Mouse (Mus musculus): ENCODE measurements around the gene Dynll2. TPM values are rescaled to one million over a fixed set of nuclear protein-coding genes. Genes with fewer than 3 reads are reported as not detected.
"Not testable (repeated sequence)": the region's sequence is repeated elsewhere in the genome, so short reads cannot be mapped to it uniquely, and the experiment has no call there.

Gene Dynll2
- total and polyA plus RNA-seq, 3 experiments: 10.4 to 45.5 (median 17.4) TPM

GRCm38 (mm10) chr11:87978905-87979304, 8.4 kb downstream of the Dynll2 start:
- TF ChIP-seq CTCF (IDR thresholded peaks at IDR 0.05; ENCODE audit: low read depth, low read length) (no peak), TAL1 (conservative IDR thresholded peaks at IDR 0.05; ENCODE audit: low read depth, low read length) (no peak), GATA2 (IDR thresholded peaks at IDR 0.05; ENCODE audit: borderline replicate concordance, low read depth, low read length) (no peak), POLR2AphosphoS5 (IDR thresholded peaks at IDR 0.05; ENCODE audit: insufficient replicate concordance, low read depth, low read length) (no peak), GATA1 (IDR thresholded peaks at IDR 0.05; ENCODE audit: borderline replicate concordance, low read length) (no peak)
- H3K9me3 ChIP-seq (replicated peaks): no peaks in the 10 kb centered on the region
- peaks cover 13% of the 10 kb centered on the region for H3K27me3 ChIP-seq (ENCODE audit: insufficient read depth, low read length)
- ATAC-seq (ENCODE audit: extremely low read depth, insufficient number of reproducible peaks, low FRiP score, poor library complexity, severe bottlenecking) (no peak), DNase-seq (ENCODE audit: low spot score) (no peak)
- H3K4me1 ChIP-seq (ENCODE audit: insufficient read depth, low read depth, low read length): peaks cover 9% of the 10 kb centered on the region
- no peak overlapping the region for H3K4me3 ChIP-seq (ENCODE audit: low read depth, low read length)
- peaks cover 65% of the 10 kb centered on the region for H3K36me3 ChIP-seq (replicated peaks)

- H3K4me1 ChIP-seq (ENCODE audit: insufficient read depth, low read depth, low read length); ATAC-seq (ENCODE audit: extremely low read depth, insufficient number of reproducible peaks, low FRiP score, poor library complexity, severe bottlenecking); DNase-seq (ENCODE audit: low spot score); H3K9me3 ChIP-seq (replicated peaks); H3K4me3 ChIP-seq (ENCODE audit: low read depth, low read length): not testable (repeated sequence)
- Histone ChIP-seq H3K27me3 (ENCODE audit: insufficient read depth, low read length) (peaks cover 19% of the 10 kb centered on the region), H3K36me3 (replicated peaks) (peaks cover 50% of the 10 kb centered on the region)
Measured at GRCm38 (mm10) chr11:87977021-87977420, 10.3 kb downstream of the Dynll2 start.

- Histone ChIP-seq H3K36me3 (replicated peaks) (peaks cover 26% of the 10 kb centered on the region), H3K9me3 (replicated peaks) (no peaks in the 10 kb centered on the region), H3K27me3 (ENCODE audit: insufficient read depth, low read length) (peaks cover 30% of the 10 kb centered on the region), H3K4me3 (ENCODE audit: low read depth, low read length) (no peak overlapping the region), H3K4me1 (ENCODE audit: insufficient read depth, low read depth, low read length) (peaks cover 5% of the 10 kb centered on the region; the same call in 1 of the 2 replicates)
- TF ChIP-seq GATA2 (IDR thresholded peaks at IDR 0.05; ENCODE audit: borderline replicate concordance, low read depth, low read length): no peak
- no peak for TF ChIP-seq GATA1 (IDR thresholded peaks at IDR 0.05; ENCODE audit: borderline replicate concordance, low read length)
- TF ChIP-seq CTCF (IDR thresholded peaks at IDR 0.05; ENCODE audit: low read depth, low read length): no peak
- TF ChIP-seq TAL1 (conservative IDR thresholded peaks at IDR 0.05; ENCODE audit: low read depth, low read length): no peak
- TF ChIP-seq POLR2AphosphoS5 (IDR thresholded peaks at IDR 0.05; ENCODE audit: insufficient replicate concordance, low read depth, low read length): no peak
- ATAC-seq (ENCODE audit: extremely low read depth, insufficient number of reproducible peaks, low FRiP score, poor library complexity, severe bottlenecking) (no peak; the same call in 1 of the 2 replicates), DNase-seq (ENCODE audit: low spot score) (no peak)
Measured at GRCm38 (mm10) chr11:87974477-87975181, 12.7 kb downstream of the Dynll2 start.

- no peak for DNase-seq (ENCODE audit: low spot score)
- H3K9me3 ChIP-seq (replicated peaks): no peaks in the 10 kb centered on the region
- no peak for TF ChIP-seq GATA2 (IDR thresholded peaks at IDR 0.05; ENCODE audit: borderline replicate concordance, low read depth, low read length)
- TF ChIP-seq POLR2AphosphoS5 (IDR thresholded peaks at IDR 0.05; ENCODE audit: insufficient replicate concordance, low read depth, low read length): no peak
- TF ChIP-seq CTCF (IDR thresholded peaks at IDR 0.05; ENCODE audit: low read depth, low read length): no peak
- TF ChIP-seq TAL1 (conservative IDR thresholded peaks at IDR 0.05; ENCODE audit: low read depth, low read length): no peak
- TF ChIP-seq GATA1 (IDR thresholded peaks at IDR 0.05; ENCODE audit: borderline replicate concordance, low read length): no peak
- no peak overlapping the region for H3K4me3 ChIP-seq (ENCODE audit: low read depth, low read length)
- peaks cover 32% of the 10 kb centered on the region for H3K27me3 ChIP-seq (ENCODE audit: insufficient read depth, low read length)
- peaks cover 17% of the 10 kb centered on the region for H3K36me3 ChIP-seq (replicated peaks)
- H3K4me1 ChIP-seq (ENCODE audit: insufficient read depth, low read depth, low read length): peaks cover 7% of the 10 kb centered on the region
- ATAC-seq (ENCODE audit: extremely low read depth, insufficient number of reproducible peaks, low FRiP score, poor library complexity, severe bottlenecking): no peak
Measured at GRCm38 (mm10) chr11:87973559-87974305, 13.6 kb downstream of the Dynll2 start.

GRCm38 (mm10) chr11:87972829-87973228, 14.5 kb downstream of the Dynll2 start:
- DNase-seq (ENCODE audit: low spot score) (no peak), ATAC-seq (ENCODE audit: extremely low read depth, insufficient number of reproducible peaks, low FRiP score, poor library complexity, severe bottlenecking) (no peak)
- Histone ChIP-seq H3K36me3 (replicated peaks) (peaks cover 8% of the 10 kb centered on the region), H3K9me3 (replicated peaks) (no peaks in the 10 kb centered on the region), H3K27me3 (ENCODE audit: insufficient read depth, low read length) (peaks cover 32% of the 10 kb centered on the region), H3K4me3 (ENCODE audit: low read depth, low read length) (no peak overlapping the region), H3K4me1 (ENCODE audit: insufficient read depth, low read depth, low read length) (peaks cover 14% of the 10 kb centered on the region)
- TF ChIP-seq GATA1 (IDR thresholded peaks at IDR 0.05; ENCODE audit: borderline replicate concordance, low read length) (no peak), GATA2 (IDR thresholded peaks at IDR 0.05; ENCODE audit: borderline replicate concordance, low read depth, low read length) (no peak), POLR2AphosphoS5 (IDR thresholded peaks at IDR 0.05; ENCODE audit: insufficient replicate concordance, low read depth, low read length) (no peak), TAL1 (conservative IDR thresholded peaks at IDR 0.05; ENCODE audit: low read depth, low read length) (no peak), CTCF (IDR thresholded peaks at IDR 0.05; ENCODE audit: low read depth, low read length) (no peak)

GRCm38 (mm10) chr11:87968356-87969122, 18.8 kb downstream of the Dynll2 start:
- DNase-seq (ENCODE audit: low spot score): no peak
- no peak for ATAC-seq (ENCODE audit: extremely low read depth, insufficient number of reproducible peaks, low FRiP score, poor library complexity, severe bottlenecking)
- TF ChIP-seq TAL1 (conservative IDR thresholded peaks at IDR 0.05; ENCODE audit: low read depth, low read length) (no peak), GATA2 (IDR thresholded peaks at IDR 0.05; ENCODE audit: borderline replicate concordance, low read depth, low read length) (no peak), CTCF (IDR thresholded peaks at IDR 0.05; ENCODE audit: low read depth, low read length) (no peak), GATA1 (IDR thresholded peaks at IDR 0.05; ENCODE audit: borderline replicate concordance, low read length) (no peak), POLR2AphosphoS5 (IDR thresholded peaks at IDR 0.05; ENCODE audit: insufficient replicate concordance, low read depth, low read length) (no peak)
- H3K4me1 ChIP-seq (ENCODE audit: insufficient read depth, low read depth, low read length): peaks cover 14% of the 10 kb centered on the region
- no peaks in the 10 kb centered on the region for H3K36me3 ChIP-seq (replicated peaks)
- H3K27me3 ChIP-seq (ENCODE audit: insufficient read depth, low read length): peaks cover 24% of the 10 kb centered on the region
- no peaks in the 10 kb centered on the region for H3K9me3 ChIP-seq (replicated peaks)
- no peak overlapping the region for H3K4me3 ChIP-seq (ENCODE audit: low read depth, low read length)

Data from G1E (cell line).